Mouse (Mus musculus): Measurements from ENCODE around the gene Zswim5.
A peak's percentile ranks its signal among the peaks of the same experiment; 100 is the strongest.

DNA sequence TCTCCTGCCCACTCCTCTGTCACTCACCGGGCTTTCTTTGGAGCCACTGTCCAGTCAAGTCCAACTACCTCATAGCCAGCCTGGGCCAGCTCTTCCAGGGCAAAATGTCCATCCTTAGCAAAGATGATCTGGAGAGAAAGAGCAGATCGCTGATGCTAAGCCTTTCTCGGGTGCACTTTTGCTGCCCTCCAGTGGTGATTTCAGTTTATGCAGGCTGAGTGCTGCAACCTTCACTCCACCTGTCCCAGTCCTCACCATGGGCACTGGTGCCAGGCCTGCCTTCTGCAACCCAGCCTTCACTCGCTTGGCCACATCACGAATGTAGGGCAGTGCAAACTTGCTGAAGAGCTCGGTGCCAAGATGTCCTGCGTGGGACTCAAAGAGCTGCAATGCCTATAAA is 114.2 kb downstream of the Zswim5 start:
- TF ChIP-seq ZNF384 (IDR thresholded peaks at IDR 0.05; ENCODE audit: low read depth, low read length) (no peak), ZC3H11A (IDR thresholded peaks at IDR 0.05; ENCODE audit: borderline replicate concordance, low read depth, low read length) (peak; percentile 72)
